Mouse (Mus musculus) urinary bladder, postnatal 25 days (tissue): Measurements from ENCODE around the gene Cep170.
"Not testable (repeated sequence)": the region's sequence is repeated elsewhere in the genome, so short reads cannot be mapped to it uniquely, and the experiment has no call there.

ENCODE experiments used
- DNase-seq: peaks from one replicate; pipeline ENCODE4 v3.0.0; 2022; ENCODE audit warnings: low spot score

Gene Cep170

DNA sequence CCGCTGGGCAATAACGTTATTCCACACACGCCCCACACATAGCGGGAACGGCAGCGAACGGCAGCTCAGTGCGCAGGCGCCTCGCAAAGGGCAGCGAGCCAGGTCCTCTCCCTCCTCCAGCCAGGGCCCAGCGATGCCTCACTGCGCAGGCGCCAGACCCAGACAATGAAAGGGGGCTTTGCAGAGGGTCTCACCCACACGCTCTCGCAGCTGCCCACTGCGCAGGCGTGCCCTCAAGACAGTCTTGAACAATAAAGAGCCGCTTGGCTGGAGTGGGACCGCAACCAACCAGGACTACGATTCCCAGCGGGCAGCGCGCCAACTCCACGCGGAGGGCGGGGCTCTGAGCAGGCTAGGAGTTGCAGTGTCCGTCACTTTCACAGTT is at the start of gene Cep170:
Gene Cep170 (minus strand): TSS at position 32 of the 385 bp plus-strand sequence.
- peak; percentile 97 for DNase-seq

GRCm38 (mm10) chr1:176861981-176862644 is 48.2 kb upstream of the Cep170 start:
- peak; percentile 57 for DNase-seq

GRCm38 (mm10) chr1:176852813-176853590 is 39.1 kb upstream of the Cep170 start:
- DNase-seq = no peak

DNA sequence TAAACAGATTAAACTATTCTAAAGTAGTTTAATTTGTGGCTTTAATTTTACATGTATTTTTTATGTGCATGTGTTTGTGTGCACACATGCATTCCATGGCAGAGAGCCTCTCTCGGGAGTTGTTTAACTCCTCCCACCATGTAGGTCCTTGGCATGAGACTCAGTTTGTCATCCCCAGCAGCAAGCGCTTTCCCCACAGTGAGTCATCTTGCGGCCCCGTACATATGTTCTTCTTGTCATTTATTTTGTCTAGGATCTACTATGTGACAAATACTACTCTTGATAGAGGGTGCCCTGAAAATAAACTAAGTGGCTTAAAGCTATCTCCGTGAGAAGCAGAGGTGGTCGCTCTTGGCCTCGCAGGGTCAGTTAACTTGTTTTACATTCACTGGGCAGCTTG is 37.5 kb upstream of the Cep170 start:
- no peak for DNase-seq

DNA sequence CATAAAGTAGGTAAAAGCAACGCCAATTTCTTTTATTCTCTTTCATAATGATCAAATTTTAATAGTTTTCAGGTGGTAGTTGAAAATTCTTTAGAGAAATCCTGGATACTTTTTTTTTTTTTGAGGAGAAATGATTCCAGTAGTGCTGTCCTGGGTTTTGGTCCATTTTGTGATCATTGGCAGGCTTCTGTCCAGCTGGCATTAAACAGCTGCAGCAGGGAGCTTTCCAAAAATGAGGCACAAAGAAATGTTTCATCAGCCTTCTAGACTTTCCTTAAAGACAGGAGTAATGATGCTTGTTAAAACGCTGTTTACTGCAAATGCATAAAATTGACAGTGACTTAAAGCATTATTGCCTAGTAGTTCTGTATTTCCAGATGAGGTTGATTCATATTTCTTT is 35.5 kb upstream of the Cep170 start:
- DNase-seq = no peak

DNA sequence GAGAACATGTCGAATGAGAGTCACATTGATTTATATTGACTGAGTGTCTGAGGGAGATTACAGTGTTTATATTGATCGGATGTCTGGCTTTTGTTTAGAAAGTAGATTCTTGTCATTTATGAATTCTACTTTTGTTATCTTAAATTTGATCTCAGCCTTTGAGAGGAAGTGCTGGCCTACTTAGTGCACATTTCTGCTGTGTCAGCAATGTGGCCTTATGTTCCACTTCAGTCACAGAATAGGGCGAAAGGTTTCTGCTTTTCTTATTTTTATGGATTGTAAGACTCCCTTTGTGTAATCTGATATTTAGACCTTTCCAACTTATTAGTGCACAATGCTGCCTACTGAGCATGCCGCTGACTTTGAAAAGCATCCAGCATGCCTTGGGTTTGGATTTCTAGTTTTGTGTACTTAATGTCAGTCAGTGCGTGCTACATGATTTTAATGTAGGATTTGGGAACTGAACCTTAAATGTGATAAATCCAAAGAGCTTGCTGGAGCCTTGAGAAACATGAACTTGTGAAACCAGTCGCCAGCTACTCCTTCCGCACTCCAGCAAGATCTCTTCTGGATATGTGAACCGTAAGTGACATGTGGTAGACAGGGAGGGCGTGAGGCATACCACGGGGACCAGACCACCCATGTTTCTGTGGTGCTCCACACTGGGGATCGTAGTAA is 34.9 kb upstream of the Cep170 start:
- DNase-seq = no peak

- no peak for DNase-seq
These were observed 33.4 kb upstream of the Cep170 start for GRCm38 (mm10) chr1:176847118-176847859.

DNA sequence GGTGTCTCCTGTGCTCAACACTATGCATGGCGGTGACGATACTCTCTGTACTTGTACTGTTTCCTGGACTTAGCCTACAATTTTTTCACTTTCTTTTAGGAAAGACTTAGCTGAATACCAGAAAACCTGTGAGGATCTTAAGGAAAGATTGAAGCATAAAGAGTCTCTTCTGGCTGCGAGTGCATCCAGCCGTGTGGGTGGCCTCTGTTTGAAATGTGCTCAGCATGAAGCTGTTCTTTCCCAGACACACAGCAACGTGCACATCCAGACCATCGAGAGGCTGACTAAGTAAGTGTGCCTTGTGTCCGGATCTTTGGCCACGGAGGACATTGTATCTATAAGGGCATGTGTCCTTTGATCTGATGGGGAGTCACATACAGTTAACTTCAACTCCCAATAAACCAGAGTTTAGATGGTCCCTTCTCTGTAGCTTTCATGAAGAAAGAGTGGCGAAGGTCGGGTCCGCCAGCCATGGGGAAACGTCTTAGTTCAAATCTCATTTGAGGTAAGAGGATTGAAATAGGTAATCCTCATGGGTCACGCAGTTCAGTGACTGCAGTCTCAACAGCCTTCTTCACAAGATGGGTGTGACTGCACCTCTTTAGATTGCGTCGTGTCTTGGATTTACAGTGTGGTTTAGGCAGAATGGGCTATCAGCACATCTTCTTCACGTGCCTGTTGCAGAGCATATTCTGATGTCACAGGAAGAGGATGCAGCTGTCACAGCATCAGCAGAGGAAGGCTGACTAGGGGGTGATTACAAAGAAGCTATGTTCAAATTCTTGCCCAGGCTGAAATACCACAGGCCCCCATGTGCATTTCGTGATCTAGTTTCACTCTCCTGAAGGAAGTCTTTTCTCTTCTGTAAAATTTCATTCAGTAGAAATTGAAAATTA is 31.5 kb upstream of the Cep170 start:
- no peak for DNase-seq

- not testable (repeated sequence) for DNase-seq
These were observed 22.7 kb upstream of the Cep170 start for GRCm38 (mm10) chr1:176836562-176836961.

DNA sequence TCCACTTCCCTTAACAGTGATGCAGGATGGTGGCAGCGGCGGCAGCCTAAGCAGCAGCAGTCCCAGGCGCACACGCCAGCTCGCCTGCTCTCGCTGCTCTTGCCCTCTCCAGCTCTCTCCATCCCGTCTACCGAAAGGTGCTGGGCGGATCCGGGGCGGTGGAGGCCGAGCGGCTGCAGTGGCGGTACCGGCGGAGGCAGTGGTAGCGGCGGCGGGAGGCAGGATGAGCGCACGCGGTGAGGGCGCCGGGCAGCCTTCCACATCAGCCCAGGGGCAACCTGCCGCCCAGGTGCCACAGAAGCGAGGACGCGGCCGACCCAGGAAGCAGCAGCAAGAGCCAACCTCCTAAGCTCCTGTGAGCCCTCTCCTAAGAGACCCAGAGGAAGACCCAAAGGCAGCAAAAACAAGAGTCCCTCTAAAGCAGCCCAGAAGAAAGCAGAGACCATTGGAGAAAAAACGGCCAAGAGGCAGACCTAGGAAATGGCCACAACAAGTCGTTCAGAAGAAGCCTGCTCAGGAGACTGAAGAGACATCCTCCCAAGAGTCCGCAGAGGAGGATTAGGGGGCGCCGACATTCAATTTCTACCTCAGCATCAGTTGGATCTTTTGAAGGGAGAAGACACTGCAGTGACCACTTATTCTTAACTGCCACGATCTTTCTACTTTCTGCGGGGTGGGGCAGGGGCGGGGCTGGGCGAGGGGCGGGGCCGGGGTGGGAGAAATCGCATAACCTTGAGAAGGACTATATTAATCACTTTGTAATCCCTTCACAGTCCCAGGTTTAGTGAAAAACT is 21.8 kb upstream of the Cep170 start:
- no peak for DNase-seq

DNA sequence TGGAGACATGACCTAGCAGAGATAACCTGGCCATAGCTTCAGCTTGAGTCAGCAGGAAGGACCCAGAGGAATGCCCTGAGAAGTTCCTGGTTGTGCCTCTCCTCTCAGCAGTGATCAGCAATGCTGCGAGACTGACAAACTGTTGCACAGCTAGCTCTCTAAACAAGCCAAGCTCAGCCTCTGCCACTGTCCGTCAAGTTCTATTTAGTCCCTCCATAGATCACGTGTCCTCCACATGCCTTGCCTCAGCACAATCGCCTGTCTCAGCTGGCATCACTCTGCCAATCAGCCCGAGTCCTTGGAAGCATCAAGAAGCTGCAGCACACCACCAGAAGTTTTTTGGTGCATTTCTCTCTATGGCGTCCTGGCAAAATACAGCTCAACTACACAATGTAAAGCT is 21.0 kb upstream of the Cep170 start:
- no peak for DNase-seq

- no peak for DNase-seq
These were observed 20.1 kb upstream of the Cep170 start for GRCm38 (mm10) chr1:176833948-176834347.

DNA sequence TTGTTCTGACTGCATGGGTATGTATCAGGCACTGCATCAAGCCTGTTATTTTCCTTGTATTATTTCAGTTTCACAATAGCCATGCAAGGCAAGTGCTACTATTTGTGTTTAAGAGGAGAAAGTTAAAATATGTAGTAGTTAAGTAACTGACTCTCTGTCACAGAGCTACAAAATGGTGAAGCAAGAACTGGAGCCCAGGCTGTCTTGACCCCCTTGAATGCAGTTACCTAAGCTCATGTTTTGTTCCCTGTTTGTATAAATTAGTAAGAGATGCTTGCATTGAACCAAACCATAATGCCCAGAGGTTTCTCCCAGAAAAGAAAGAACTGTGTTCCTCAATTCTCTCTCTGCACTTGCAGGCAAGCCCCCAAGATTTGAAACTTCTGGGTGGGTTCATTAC is 19.4 kb upstream of the Cep170 start:
- DNase-seq = no peak

DNA sequence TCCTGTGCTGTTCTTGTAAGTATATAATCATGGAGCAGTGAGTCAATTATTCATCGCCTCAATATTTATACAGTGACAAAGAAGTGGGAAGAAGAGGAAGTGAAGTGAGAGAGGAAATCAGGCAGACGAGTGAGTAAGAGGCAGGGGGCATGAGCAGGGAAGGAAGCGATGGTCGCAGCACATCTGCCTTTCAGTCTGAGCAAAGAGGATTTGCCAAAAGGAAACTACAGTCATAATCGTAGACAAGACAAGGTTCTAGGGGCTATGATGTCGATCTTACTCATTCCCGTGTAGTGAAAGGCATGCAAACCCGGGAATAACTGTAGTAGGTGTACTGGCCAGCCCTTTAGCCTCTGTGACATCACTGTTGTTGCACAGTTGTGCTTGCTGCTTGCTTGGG is 18.7 kb upstream of the Cep170 start:
- no peak for DNase-seq

DNA sequence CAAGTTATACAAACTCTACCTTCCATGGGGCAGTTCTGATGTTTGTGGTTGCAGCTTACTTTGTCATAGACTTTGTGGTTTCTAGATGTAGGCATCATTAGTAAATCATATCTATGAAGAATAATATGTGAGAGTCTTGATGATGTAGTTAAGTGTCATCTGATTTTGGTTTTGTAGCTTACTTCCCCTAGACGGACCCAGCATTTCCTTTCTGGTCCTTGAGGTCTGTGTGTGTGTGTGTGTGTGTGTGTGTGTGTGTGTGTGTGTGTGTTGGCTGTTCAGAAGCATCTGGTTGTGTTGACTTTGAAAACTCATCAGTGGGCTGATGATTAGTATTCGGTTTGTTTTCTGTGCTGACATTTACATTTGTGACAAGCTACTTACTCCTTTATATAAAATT is 18.2 kb upstream of the Cep170 start:
- DNase-seq = no peak

GRCm38 (mm10) chr1:176828666-176829065 is 14.8 kb upstream of the Cep170 start:
- no peak for DNase-seq

DNA sequence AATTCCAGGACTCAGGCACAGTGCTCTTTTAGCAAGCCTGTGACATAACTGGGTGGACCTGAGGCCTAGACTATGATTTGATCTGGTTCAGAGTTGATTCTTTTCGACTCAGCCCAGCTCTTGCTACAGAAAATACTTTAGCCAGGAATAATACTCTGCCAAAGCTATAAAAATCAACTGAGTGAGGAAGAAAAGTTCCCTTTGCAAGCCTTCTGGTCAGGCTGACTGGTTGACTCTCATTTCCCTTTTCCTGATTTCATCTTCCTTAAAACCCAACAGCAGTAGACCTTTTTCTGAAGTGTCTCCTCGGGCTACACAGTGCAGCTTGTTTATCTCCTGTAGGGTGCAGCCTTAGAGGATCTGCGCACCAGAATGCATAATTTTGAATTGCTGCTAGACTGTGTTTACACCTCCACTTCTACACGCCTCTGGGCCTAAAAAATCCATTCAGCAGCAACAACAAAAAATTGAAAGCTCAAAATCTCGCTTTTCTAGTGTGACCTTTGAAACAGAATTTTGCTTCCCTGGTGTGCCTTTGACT is 14.1 kb upstream of the Cep170 start:
- DNase-seq = no peak

DNA sequence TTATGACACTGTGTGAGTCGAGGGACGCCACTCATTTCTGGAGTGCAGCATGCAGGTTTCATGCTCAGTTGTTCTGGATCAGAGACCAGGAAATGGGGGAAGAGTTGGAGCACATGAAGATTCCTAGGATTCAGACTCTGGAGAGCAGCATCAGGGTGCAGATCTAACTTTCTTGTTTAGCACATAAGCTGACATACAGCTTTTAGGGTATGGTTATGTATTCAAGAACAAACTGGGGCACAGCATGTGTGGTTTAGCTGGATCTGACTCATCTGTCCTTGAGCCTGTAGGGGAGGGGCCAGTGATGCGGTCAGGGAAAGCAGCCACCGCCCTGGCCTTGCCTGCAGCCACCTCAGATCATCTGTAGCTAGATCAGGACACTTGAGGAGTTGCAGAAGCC is 13.5 kb upstream of the Cep170 start:
- peak; percentile 30 for DNase-seq

DNA sequence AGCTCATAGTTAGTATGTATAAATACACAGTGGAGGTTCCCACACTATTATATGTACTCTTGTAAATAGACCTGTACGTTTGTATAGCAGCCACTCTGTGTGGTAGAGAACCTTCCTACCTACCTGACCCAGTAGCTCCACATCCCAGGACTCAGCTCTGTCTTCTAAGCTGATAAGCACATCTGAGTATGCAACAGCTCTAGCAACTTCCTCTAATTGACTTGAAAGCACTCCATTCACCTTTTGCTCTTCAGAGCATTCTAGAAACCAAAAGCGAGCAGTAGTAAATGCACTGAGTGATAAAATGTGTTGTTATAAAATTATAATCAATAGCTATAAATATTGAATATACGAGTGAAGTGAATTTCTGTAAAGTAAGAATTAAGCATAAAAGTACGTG is 13.1 kb upstream of the Cep170 start:
- DNase-seq = no peak

- no peak for DNase-seq
These were observed 12.3 kb upstream of the Cep170 start for GRCm38 (mm10) chr1:176826186-176826585.
